In the genomic region with DNA sequence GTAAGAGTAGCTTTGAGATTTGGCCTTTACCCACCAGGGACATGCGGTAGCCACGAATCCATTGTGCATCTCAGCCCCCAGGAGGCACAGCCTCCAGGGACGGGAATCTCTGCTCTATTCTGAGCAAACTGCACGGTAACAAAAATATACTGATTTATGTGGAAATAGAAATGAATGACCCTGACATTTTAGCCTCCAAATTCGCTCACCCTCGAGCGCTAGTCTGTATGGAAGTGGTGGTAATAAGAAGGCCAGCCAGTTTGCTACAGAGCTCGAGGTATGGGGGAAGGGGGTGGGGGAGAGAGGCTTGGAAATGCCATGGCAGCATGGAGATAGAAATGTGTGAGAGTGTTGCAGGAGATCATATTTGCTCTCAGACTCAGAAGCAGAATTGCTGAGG, we compare ENCODE assay signal across 12 mouse cellular contexts. TPM values are rescaled to one million over a fixed set of nuclear protein-coding genes. Genes with fewer than 3 reads are reported as not detected.
A peak's percentile ranks its signal among the peaks of the same experiment; 100 is the strongest.
DNase-seq lines count a peak whose midpoint lies in the region; ATAC-seq and TF ChIP-seq lines count a peak whose summit lies in the region.
"Had no signal": no experiment of that assay in that cellular context is flagged by ENCODE, and none has a peak within 500 bp of the region (broad histone marks: within the 10 kb centered on the region; RNA-seq: fewer than 3 reads in every experiment).

No protein-coding gene starts in this region.

- H3K9ac ChIP-seq in midbrain, embryonic 11.5 days (ENCODE audit: low read length): no peak overlapping the region
- H3K9ac ChIP-seq in hindbrain, postnatal 0 days (replicated peaks; ENCODE audit: low read length): no peak overlapping the region
- no peak overlapping the region for H3K9ac ChIP-seq in liver, embryonic 12.5 days
- H3K9ac ChIP-seq: limb, embryonic 13.5 days; lung, embryonic 14.5 days had no signal

- H3K9me3 ChIP-seq in midbrain, embryonic 10.5 days (replicated peaks): no peaks in the 10 kb centered on the region
- H3K9me3 ChIP-seq in midbrain, embryonic 11.5 days (ENCODE audit: control insufficient read depth, low read length): no peaks in the 10 kb centered on the region
- H3K9me3 ChIP-seq in hindbrain, postnatal 0 days (ENCODE audit: low read length): no peaks in the 10 kb centered on the region
- no peaks in the 10 kb centered on the region for H3K9me3 ChIP-seq in liver, embryonic 12.5 days (replicated peaks)
- H3K9me3 ChIP-seq: limb, embryonic 13.5 days had no signal

- peak; percentile 20 for DNase-seq in adrenal gland, postnatal 14 days
- no peak for DNase-seq in adrenal gland, adult 8-10 months
- no peak for DNase-seq in midbrain, embryonic 10.5 days (ENCODE audit: low spot score)
- DNase-seq in midbrain, embryonic 11.5 days (ENCODE audit: low spot score, missing footprints): no peak
- peak; percentile 40 for DNase-seq in hindbrain, postnatal 0 days (ENCODE audit: low spot score)
- peak; percentile 35 for DNase-seq in retina, embryonic 14.5 days (ENCODE audit: low spot score)
- no peak for DNase-seq in lung, adult 18-20 months
- DNase-seq: kidney, postnatal 25 days; lung, embryonic 14.5 days had no signal

- H3K27me3 ChIP-seq in midbrain, embryonic 10.5 days (ENCODE audit: low read depth, poor library complexity, severe bottlenecking): no peaks in the 10 kb centered on the region; the same call in 1 of the 2 replicates
- no peaks in the 10 kb centered on the region for H3K27me3 ChIP-seq in midbrain, embryonic 11.5 days (ENCODE audit: control insufficient read depth, insufficient read depth, low read length)
- H3K27me3 ChIP-seq in hindbrain, postnatal 0 days (ENCODE audit: insufficient read depth, low read length): no peaks in the 10 kb centered on the region
- H3K27me3 ChIP-seq in liver, embryonic 12.5 days (replicated peaks): no peaks in the 10 kb centered on the region
- H3K27me3 ChIP-seq: limb, embryonic 13.5 days had no signal

- H3K36me3 ChIP-seq in midbrain, embryonic 10.5 days: no peaks in the 10 kb centered on the region
- H3K36me3 ChIP-seq in midbrain, embryonic 11.5 days (ENCODE audit: control insufficient read depth, insufficient read depth, low read length): no peaks in the 10 kb centered on the region
- no peaks in the 10 kb centered on the region for H3K36me3 ChIP-seq in hindbrain, postnatal 0 days (ENCODE audit: insufficient read depth, low read length)
- no peaks in the 10 kb centered on the region for H3K36me3 ChIP-seq in liver, embryonic 12.5 days
- H3K36me3 ChIP-seq: limb, embryonic 13.5 days had no signal

- H3K4me2 ChIP-seq in midbrain, embryonic 11.5 days: no peak overlapping the region
- H3K4me2 ChIP-seq in hindbrain, postnatal 0 days (ENCODE audit: low read depth, low read length): 0 out of 2 replicates have a peak overlapping the region, but pooled peaks have one; percentile 23
- no peak overlapping the region for H3K4me2 ChIP-seq in liver, embryonic 12.5 days
- H3K4me2 ChIP-seq: limb, embryonic 13.5 days; lung, embryonic 14.5 days had no signal

- H3K4me1 ChIP-seq in midbrain, embryonic 10.5 days: peaks cover 35% of the 10 kb centered on the region
- peaks cover 17% of the 10 kb centered on the region for H3K4me1 ChIP-seq in midbrain, embryonic 11.5 days (ENCODE audit: control insufficient read depth, insufficient read depth, low read length)
- peaks cover 30% of the 10 kb centered on the region for H3K4me1 ChIP-seq in hindbrain, postnatal 0 days (ENCODE audit: insufficient read depth, low read length)
- no peaks in the 10 kb centered on the region for H3K4me1 ChIP-seq in liver, embryonic 12.5 days

- no peak for ATAC-seq in midbrain, embryonic 11.5 days (ENCODE audit: low FRiP score)
- ATAC-seq in hindbrain, postnatal 0 days: 0 out of 2 replicates have a peak, but pooled peaks have one; percentile 1
- ATAC-seq in liver, embryonic 12.5 days: no peak

- WGBS in midbrain, embryonic 10.5 days: 68% methylated on average over 8 of the region's 8 CpGs
- 62% methylated on average over 8 of the region's 8 CpGs for WGBS in midbrain, embryonic 11.5 days
- 40% methylated on average over 8 of the region's 8 CpGs for WGBS in hindbrain, postnatal 0 days
- 62% methylated on average over 8 of the region's 8 CpGs for WGBS in liver, embryonic 12.5 days (ENCODE audit: insufficient replicate concordance)

- no peak for TF ChIP-seq CTCF in hindbrain, postnatal 0 days (IDR thresholded peaks at IDR 0.05; ENCODE audit: low read depth)

- H3K4me3 ChIP-seq in midbrain, embryonic 10.5 days: no peak overlapping the region
- H3K4me3 ChIP-seq in midbrain, embryonic 11.5 days (ENCODE audit: low read depth, low read length): no peak overlapping the region
- H3K4me3 ChIP-seq in hindbrain, postnatal 0 days (ENCODE audit: low read length): no peak overlapping the region
- H3K4me3 ChIP-seq in liver, embryonic 12.5 days: no peak overlapping the region
- H3K4me3 ChIP-seq: limb, embryonic 13.5 days; myocyte had no signal

- peak overlapping the region; percentile 43 for H3K27ac ChIP-seq in midbrain, embryonic 10.5 days (replicated peaks)
- H3K27ac ChIP-seq in midbrain, embryonic 11.5 days (ENCODE audit: low read depth, low read length): no peak overlapping the region
- peak overlapping the region; percentile 71 for H3K27ac ChIP-seq in hindbrain, postnatal 0 days
- no peak overlapping the region for H3K27ac ChIP-seq in liver, embryonic 12.5 days
- H3K27ac ChIP-seq: limb, embryonic 13.5 days had no signal

RNA-seq across cellular contexts. Expression of a gene that starts 37.7 kb away (rescaled TPM):
- 16.9 and 17.3 TPM in 2 replicates for total RNA-seq in adrenal gland, postnatal 14 days (2021)
- 10 to 100 TPM; 20.7 to 25.8 (median 24.2) TPM for total RNA-seq in adrenal gland, adult 8-10 months (2022)
- 3.3 and 4.2 TPM in 2 replicates for polyA plus RNA-seq in midbrain, embryonic 10.5 days (2016; fragmentation: Nextera tagmentation; extraction: Ambion mirVana)
- 5.4 and 5.9 TPM in 2 replicates for polyA plus RNA-seq in midbrain, embryonic 11.5 days (2014; fragmentation: Nextera tagmentation; extraction: Ambion mirVana)
- total RNA-seq in hindbrain, postnatal 0 days (2014; rRNA removed): 50.6 and 60.2 TPM in 2 replicates
- polyA plus RNA-seq in hindbrain, postnatal 0 days (2015; fragmentation: Nextera tagmentation; extraction: Ambion mirVana): 50.3 and 54.9 TPM in 2 replicates
- 1.6 TPM in 2 replicates for polyA plus RNA-seq in liver, embryonic 12.5 days (2016; fragmentation: Nextera tagmentation; extraction: Ambion mirVana)

Comparison
In these comparisons a context has a peak if more than half of its experiments do, and no peak if none do; other contexts are left out.
1. DNase-seq: peak in adrenal gland, postnatal 14 days (single experiment), hindbrain, postnatal 0 days (single experiment) and retina, embryonic 14.5 days (single experiment); none in adrenal gland, adult 8-10 months (single experiment), midbrain, embryonic 10.5 days (single experiment), midbrain, embryonic 11.5 days (single experiment) and lung, adult 18-20 months (0 of 2).
2. H3K27ac ChIP-seq: peak in midbrain, embryonic 10.5 days (single experiment) and hindbrain, postnatal 0 days (single experiment); none in midbrain, embryonic 11.5 days (single experiment) and liver, embryonic 12.5 days (single experiment).